Mouse (Mus musculus) monocyte, adult 59 days (primary cell): ENCODE results near the gene B230217C12Rik. TPM values are rescaled to one million over a fixed set of nuclear protein-coding genes. Genes with fewer than 3 reads are reported as not detected.

Experiments used
- total RNA-seq, 2 experiments: library from RNA; stranded (reverse); gene quantifications; one replicate each; pipeline ENCODE4 v1.2.4; 2023

The B230217C12Rik gene
- 1 to 10 TPM; 1.0 to 1.5 TPM for total RNA-seq

DNA sequence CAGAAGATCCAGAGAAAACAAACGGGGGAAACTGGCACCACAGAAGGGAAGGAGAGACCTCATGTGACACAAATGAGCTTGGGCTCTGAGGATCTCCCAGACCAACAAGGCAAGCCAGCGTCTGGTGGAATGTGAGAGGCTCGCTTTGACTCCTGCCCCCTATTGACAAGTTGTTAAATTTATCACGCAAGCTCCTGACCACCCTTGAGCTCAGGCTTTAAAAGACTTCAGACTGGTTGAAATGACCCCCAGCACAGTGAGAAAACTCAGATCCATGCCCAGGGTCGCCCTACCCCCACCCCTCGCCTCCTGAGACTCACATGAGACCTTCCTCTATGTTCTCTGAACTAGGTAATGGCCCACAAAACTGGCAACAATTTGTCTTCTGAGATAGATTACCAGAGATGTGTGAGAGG lies at the start of gene B230217C12Rik:
Gene B230217C12Rik (plus strand): TSS at position 242 of the 416 bp plus-strand sequence.

DNA sequence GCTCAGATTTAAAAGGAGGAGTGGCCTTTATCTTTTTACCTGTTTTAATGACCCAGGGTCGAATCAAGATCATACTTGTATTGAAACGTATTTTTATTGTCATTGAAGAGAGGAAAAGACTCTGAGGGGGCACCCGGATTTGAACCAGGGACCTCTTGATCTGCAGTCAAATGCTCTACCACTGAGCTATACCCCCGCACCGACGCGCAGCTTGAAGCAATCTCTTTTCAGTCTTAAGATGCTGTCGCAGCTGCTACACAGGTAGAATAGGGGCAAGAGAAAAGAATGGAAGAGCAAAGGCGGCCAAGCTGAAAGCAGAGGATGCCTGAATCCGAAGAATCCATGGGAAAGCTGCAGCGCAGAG lies 41.8 kb upstream of the B230217C12Rik start, which contains the start of gene Lasp1:
Gene Lasp1 (plus strand): TSS at position 219 of the 364 bp plus-strand sequence.

DNA sequence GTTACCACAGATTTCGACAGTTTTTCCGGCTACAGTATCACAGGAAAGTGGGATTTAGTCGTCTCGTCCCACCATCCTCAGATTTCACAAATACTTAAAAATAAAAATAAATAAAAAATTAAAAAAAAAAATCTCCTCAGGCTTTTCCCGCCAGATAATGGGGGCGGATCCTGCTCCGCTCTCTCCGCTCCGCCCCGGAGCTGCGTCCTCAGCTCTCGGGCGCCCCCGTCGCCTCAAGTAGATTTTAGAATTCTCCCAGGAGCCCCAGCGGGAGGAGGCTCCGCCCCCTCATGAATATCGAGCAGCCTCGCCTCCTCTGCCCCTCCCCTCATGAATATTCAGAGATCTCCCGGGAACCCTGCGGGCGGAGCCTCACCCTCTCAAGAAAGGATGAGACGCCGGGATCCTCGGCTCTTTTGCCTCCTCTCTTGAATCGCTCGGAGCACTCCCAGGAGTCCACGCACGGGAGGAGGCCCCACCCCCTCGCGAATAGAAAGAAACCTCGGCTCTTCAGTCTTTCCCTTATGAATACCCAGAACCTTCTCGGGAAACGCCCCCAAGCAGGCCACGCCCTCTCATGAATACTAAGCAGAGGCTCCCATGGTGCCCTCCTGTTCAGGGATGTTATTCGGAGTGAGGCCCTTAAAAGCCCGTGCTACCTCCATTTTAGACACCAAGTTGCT lies 43.5 kb downstream of the B230217C12Rik start, which contains the start of gene Fbxo47:
Gene Fbxo47 (minus strand): TSS at position 237 of the 683 bp plus-strand sequence.

Other genes with a start within 250 kb of the B230217C12Rik start
- 1 to 10 TPM; 1.8 to 3.6 TPM for gene Epop, start 211.1 kb upstream of the B230217C12Rik start, total RNA-seq
- gene Mllt6, start 177.4 kb upstream of the B230217C12Rik start, total RNA-seq, result 10 to 100 TPM; 44.3 to 51.2 TPM
- 10 to 100 TPM; 21.6 to 21.7 TPM for gene Cisd3, start 155.0 kb upstream of the B230217C12Rik start, total RNA-seq
- gene Pcgf2, start 140.3 kb upstream of the B230217C12Rik start, total RNA-seq, result 1 to 10 TPM; 2.8 to 2.9 TPM
- 100 to 1,000 TPM; 115 to 120 TPM for gene Psmb3, start 137.4 kb upstream of the B230217C12Rik start, total RNA-seq
- gene Pip4k2b, start 96.1 kb upstream of the B230217C12Rik start, total RNA-seq, result 10 to 100 TPM; 34.2 to 37.9 TPM
- 10 to 100 TPM; 41.5 to 42.0 TPM for gene Cwc25, start 74.2 kb upstream of the B230217C12Rik start, total RNA-seq
- not detected for gene 1700001P01Rik, start 64.9 kb upstream of the B230217C12Rik start, total RNA-seq
- gene Rpl23, start 58.3 kb upstream of the B230217C12Rik start, total RNA-seq, result 1,000 to 10,000 TPM; 1,105 to 1,260 TPM
- gene Lasp1, start 41.8 kb upstream of the B230217C12Rik start, total RNA-seq, result 100 to 1,000 TPM; 164 to 170 TPM
- under 1 TPM; 0.24 to 0.27 TPM for gene Fbxo47, start 43.4 kb downstream of the B230217C12Rik start, total RNA-seq
- gene Plxdc1, start 145.7 kb downstream of the B230217C12Rik start, total RNA-seq, result 10 to 100 TPM; 31.5 to 33.8 TPM
- 100 to 1,000 TPM; 183 to 189 TPM for gene Arl5c, start 155.4 kb downstream of the B230217C12Rik start, total RNA-seq
- 10 to 100 TPM; 10.6 to 12.4 TPM for gene Cacnb1, start 182.3 kb downstream of the B230217C12Rik start, total RNA-seq
- 1,000 to 10,000 TPM; 1,341 to 1,476 TPM for gene Rpl19, start 185.9 kb downstream of the B230217C12Rik start, total RNA-seq
- gene Stac2, start 212.7 kb downstream of the B230217C12Rik start, total RNA-seq, result under 1 TPM in 1 of 2 experiments, not detected in 1; 0.16 TPM